Mouse (Mus musculus) heart, embryonic 12.5 days (tissue): ENCODE measurements around the gene Trim2. TPM values are rescaled to one million over a fixed set of nuclear protein-coding genes. Genes with fewer than 3 reads are reported as not detected.
A peak's percentile ranks its signal among the peaks of the same experiment; 100 is the strongest.

Experiments used
- ATAC-seq: fragments of 200-750 bp; cut with Nextera tagmentation; 2 replicates; pipeline ENCODE4 v1.8.0; 2017; ENCODE audit warnings: moderate TSS enrichment, moderate library complexity; ENCODE audit not compliant: insufficient number of reproducible peaks, low FRiP score
- H3K27ac ChIP-seq: fragments of 300-500 bp; sonication (generic); 2 replicates; pipeline ENCODE4 v1.5.1; 2016; ENCODE audit warnings: mild to moderate bottlenecking, moderate library complexity; ENCODE audit not compliant: poor library complexity, severe bottlenecking
- H3K27me3 ChIP-seq: fragments of 300-500 bp; sonication (generic); replicated peaks from 2 replicates; pipeline ENCODE4 v1.6.1; 2016; ENCODE audit warnings: mild to moderate bottlenecking, moderate library complexity
- H3K36me3 ChIP-seq: fragments of 300-500 bp; sonication (generic); 2 replicates; pipeline ENCODE4 v1.6.1; 2016; ENCODE audit warnings: mild to moderate bottlenecking, moderate library complexity
- H3K4me1 ChIP-seq: fragments of 300-500 bp; sonication (generic); replicated peaks from 2 replicates; pipeline ENCODE4 v1.6.1; 2016; ENCODE audit warnings: mild to moderate bottlenecking
- H3K4me2 ChIP-seq: fragments of 300-500 bp; sonication (generic); 2 replicates; pipeline ENCODE4 v1.6.1; 2016; ENCODE audit warnings: mild to moderate bottlenecking, moderate library complexity
- H3K4me3 ChIP-seq: fragments of 300-500 bp; sonication (generic); 2 replicates; pipeline ENCODE4 v1.5.1; 2016; ENCODE audit warnings: mild to moderate bottlenecking
- H3K9ac ChIP-seq: fragments of 300-500 bp; sonication (generic); 2 replicates; pipeline ENCODE4 v1.6.1; 2016; ENCODE audit warnings: mild to moderate bottlenecking, moderate library complexity
- H3K9me3 ChIP-seq: fragments of 300-500 bp; sonication (generic); replicated peaks from 2 replicates; pipeline ENCODE4 v1.6.1; 2016; ENCODE audit warnings: mild to moderate bottlenecking, moderate library complexity
- WGBS: fragments of 180-500 bp; shearing (Covaris S2); methylation state at CpG from one replicate; pipeline ENCODE4 v1.1.7; 2016; 5-methylcytosine and 5-hydroxymethylcytosine counted together
- polyA plus RNA-seq: library from polyadenylated mRNA; unstranded; fragments of >200 nt; fragmentation: Nextera tagmentation; extraction: Ambion mirVana; gene quantifications from 2 replicates; pipeline ENCODE4 v1.2.1, GENCODE M21; 2016

The Trim2 gene
- polyA plus RNA-seq, 1 experiment from 2014 or later = 9.0 TPM

DNA sequence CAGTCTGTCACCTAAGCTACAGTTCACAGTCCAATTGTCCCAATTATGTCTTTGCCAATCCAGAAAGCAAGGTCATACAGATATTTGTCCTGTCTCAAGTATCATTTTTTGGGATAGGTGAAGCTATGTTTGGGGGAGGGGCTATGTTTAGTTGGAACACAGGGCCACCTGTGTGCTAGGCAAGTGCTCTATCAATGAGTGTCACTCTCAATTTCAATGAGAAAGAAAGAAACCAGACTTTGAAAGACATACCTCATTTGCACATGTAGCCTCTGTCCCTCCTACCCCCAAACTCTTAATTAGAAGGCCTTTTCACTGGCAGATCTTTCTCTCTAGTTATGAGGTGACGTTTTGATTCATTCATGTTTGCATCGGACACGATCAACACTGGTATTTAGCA, 21.9 kb downstream of the Trim2 start:
- H3K9ac ChIP-seq = no peak overlapping the region
- H3K4me3 ChIP-seq = no peak overlapping the region
- no peak overlapping the region for H3K4me2 ChIP-seq
- H3K9me3 ChIP-seq = no peaks in the 10 kb centered on the region
- no peaks in the 10 kb centered on the region for H3K36me3 ChIP-seq
- peaks cover 16% of the 10 kb centered on the region for H3K27me3 ChIP-seq
- WGBS = 88% methylated on average over 3 of the region's 3 CpGs
- peaks cover 33% of the 10 kb centered on the region for H3K4me1 ChIP-seq
- no peak for ATAC-seq
- no peak overlapping the region for H3K27ac ChIP-seq

DNA sequence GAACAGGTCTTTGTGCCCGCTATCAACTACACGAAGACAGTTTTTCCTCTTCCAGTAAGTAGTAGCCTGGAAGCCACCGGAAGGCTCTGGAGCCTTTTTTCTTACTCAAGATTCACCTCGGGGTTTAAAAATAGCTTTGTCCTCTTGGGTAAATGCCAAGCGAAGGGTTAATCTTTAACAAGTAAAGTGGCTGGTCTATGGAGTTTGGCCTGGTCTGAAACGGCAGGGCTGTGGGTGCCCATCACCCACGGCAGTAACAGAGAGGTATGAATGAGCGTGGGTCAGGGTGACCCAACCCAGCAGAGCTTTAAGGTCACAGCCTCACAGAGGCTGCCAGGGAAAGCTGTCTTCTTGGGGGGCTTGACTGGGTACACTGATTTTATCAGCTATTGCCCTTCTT, 23.2 kb downstream of the Trim2 start:
- Histone ChIP-seq H3K9me3 (no peaks in the 10 kb centered on the region), H3K4me3 (no peak overlapping the region), H3K4me2 (no peak overlapping the region), H3K9ac (no peak overlapping the region), H3K4me1 (peaks cover 33% of the 10 kb centered on the region), H3K36me3 (no peaks in the 10 kb centered on the region), H3K27ac (no peak overlapping the region), H3K27me3 (peaks cover 16% of the 10 kb centered on the region)
- no peak for ATAC-seq
- WGBS = 41% methylated on average over 8 of the region's 8 CpGs

DNA sequence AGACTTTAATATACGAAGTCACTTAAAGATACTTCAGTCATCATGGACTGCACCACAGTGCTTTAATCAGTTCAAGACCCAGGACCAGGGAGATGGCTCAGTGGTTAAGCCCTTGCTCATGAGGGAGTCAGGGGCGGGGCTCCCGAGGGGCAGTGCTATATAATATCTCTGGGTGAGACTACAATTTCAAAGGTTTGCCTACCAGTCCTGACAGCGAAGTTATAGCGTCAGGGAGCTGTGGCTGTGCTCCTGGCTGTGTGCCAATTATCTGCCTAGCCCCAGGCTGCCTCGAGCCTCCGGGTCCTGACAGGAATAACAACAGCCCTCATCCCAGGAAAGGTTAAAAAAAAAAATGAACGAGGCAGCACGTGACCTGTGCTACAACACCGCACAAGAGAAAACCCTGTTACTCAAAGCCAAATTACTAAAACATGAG, 24.7 kb downstream of the Trim2 start:
- ATAC-seq = peak; percentile 54
- H3K27me3 ChIP-seq = peaks cover 12% of the 10 kb centered on the region
- H3K9ac ChIP-seq = no peak overlapping the region

DNA sequence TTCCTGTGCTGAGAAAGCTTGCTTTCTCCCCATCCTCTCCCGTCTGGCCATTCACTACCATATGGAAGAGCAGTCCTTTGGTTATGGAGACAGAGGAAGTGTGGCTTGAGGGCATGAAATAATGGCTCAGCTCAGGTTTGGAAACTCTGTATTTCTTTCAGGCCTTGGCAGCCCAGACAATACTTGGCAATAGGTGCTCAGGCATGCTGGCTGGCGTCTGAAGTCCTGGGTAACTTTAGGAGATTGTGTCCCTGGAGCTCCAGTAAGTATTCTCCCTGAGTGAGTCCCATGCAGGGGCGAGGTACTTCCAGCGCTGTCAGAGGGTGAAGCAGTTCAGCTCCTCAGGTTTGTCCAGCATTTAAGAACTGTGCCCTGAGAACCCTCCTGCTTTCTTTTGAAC, 27.9 kb downstream of the Trim2 start:
- 72% methylated on average over 4 of the region's 4 CpGs for WGBS
- H3K4me3 ChIP-seq = no peak overlapping the region
- H3K9me3 ChIP-seq = no peaks in the 10 kb centered on the region
- no peaks in the 10 kb centered on the region for H3K27me3 ChIP-seq
- no peaks in the 10 kb centered on the region for H3K36me3 ChIP-seq
- H3K9ac ChIP-seq = no peak overlapping the region
- H3K27ac ChIP-seq = no peak overlapping the region
- no peak overlapping the region for H3K4me2 ChIP-seq
- ATAC-seq = no peak
- peaks cover 38% of the 10 kb centered on the region for H3K4me1 ChIP-seq

More for the DNA sequence above, 24.7 kb downstream of the Trim2 start:
- H3K27ac ChIP-seq = 0 out of 2 replicates have a peak overlapping the region, but pooled peaks have one; percentile 32
- H3K36me3 ChIP-seq = no peaks in the 10 kb centered on the region
- H3K9me3 ChIP-seq = no peaks in the 10 kb centered on the region
- H3K4me2 ChIP-seq = peak overlapping the region; percentile 26; the same call in 1 of the 2 replicates
- peaks cover 33% of the 10 kb centered on the region for H3K4me1 ChIP-seq
- WGBS = 30% methylated on average over 10 of the region's 10 CpGs
- H3K4me3 ChIP-seq = no peak overlapping the region

- H3K9ac ChIP-seq = no peak overlapping the region
- WGBS = 55% methylated on average over 4 of the region's 4 CpGs
Observed at GRCm38 (mm10) chr3:84275124-84275523, 31.6 kb downstream of the Trim2 start.

GRCm38 (mm10) chr3:84272293-84273015, 34.2 kb downstream of the Trim2 start:
- no peak overlapping the region for H3K4me3 ChIP-seq
- H3K27me3 ChIP-seq = peaks cover 11% of the 10 kb centered on the region
- no peak for ATAC-seq
- WGBS = 89% methylated on average over 10 of the region's 10 CpGs
- H3K4me1 ChIP-seq = peaks cover 29% of the 10 kb centered on the region
- no peak overlapping the region for H3K27ac ChIP-seq
- no peaks in the 10 kb centered on the region for H3K36me3 ChIP-seq
- no peak overlapping the region for H3K9ac ChIP-seq
- H3K4me2 ChIP-seq = no peak overlapping the region
- H3K9me3 ChIP-seq = no peaks in the 10 kb centered on the region

More at GRCm38 (mm10) chr3:84275124-84275523, 31.6 kb downstream of the Trim2 start:
- Histone ChIP-seq H3K4me3 (no peak overlapping the region), H3K4me1 (peaks cover 23% of the 10 kb centered on the region), H3K27me3 (no peaks in the 10 kb centered on the region), H3K36me3 (no peaks in the 10 kb centered on the region), H3K9me3 (no peaks in the 10 kb centered on the region), H3K4me2 (0 out of 2 replicates have a peak overlapping the region, but pooled peaks have one; percentile 5), H3K27ac (peak overlapping the region; percentile 6; the same call in 1 of the 2 replicates)
- ATAC-seq = no peak

GRCm38 (mm10) chr3:84271794-84272193, 34.9 kb downstream of the Trim2 start:
- ATAC-seq = no peak
- 85% methylated on average over 10 of the region's 10 CpGs for WGBS
- Histone ChIP-seq H3K4me2 (no peak overlapping the region), H3K4me3 (no peak overlapping the region), H3K4me1 (peaks cover 29% of the 10 kb centered on the region), H3K27ac (no peak overlapping the region), H3K27me3 (peaks cover 11% of the 10 kb centered on the region), H3K9me3 (no peaks in the 10 kb centered on the region), H3K9ac (no peak overlapping the region), H3K36me3 (no peaks in the 10 kb centered on the region)

GRCm38 (mm10) chr3:84271058-84271457, 35.6 kb downstream of the Trim2 start:
- H3K27ac ChIP-seq = no peak overlapping the region
- H3K4me2 ChIP-seq = no peak overlapping the region
- no peak overlapping the region for H3K9ac ChIP-seq
- H3K27me3 ChIP-seq = peaks cover 18% of the 10 kb centered on the region
- no peak overlapping the region for H3K4me3 ChIP-seq
- ATAC-seq = no peak
- no peaks in the 10 kb centered on the region for H3K9me3 ChIP-seq
- H3K36me3 ChIP-seq = no peaks in the 10 kb centered on the region
- WGBS = 36% methylated on average over 6 of the region's 6 CpGs
- peaks cover 29% of the 10 kb centered on the region for H3K4me1 ChIP-seq

DNA sequence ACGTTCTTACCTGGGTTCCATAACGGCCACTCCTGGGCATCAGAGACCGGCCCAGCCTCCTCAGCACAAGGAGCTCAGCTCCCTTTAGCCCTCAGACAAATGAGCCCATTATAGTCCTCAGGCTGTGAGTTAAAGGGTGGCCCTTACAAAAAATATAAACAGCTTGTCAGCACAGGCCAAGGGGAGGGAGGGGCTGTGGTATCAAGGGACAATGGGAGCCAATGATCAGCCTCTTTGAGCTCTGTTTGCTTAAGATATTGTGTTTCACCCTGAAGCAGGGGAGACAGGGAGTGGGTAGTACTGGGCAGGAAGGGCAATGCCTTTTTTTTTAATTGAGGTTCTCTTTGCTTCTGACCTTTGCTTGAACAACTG, 36.1 kb downstream of the Trim2 start:
- peak overlapping the region; percentile 54 for H3K4me2 ChIP-seq
- H3K4me3 ChIP-seq = no peak overlapping the region; the same call in 1 of the 2 replicates
- 20% methylated on average over 3 of the region's 3 CpGs for WGBS

DNA sequence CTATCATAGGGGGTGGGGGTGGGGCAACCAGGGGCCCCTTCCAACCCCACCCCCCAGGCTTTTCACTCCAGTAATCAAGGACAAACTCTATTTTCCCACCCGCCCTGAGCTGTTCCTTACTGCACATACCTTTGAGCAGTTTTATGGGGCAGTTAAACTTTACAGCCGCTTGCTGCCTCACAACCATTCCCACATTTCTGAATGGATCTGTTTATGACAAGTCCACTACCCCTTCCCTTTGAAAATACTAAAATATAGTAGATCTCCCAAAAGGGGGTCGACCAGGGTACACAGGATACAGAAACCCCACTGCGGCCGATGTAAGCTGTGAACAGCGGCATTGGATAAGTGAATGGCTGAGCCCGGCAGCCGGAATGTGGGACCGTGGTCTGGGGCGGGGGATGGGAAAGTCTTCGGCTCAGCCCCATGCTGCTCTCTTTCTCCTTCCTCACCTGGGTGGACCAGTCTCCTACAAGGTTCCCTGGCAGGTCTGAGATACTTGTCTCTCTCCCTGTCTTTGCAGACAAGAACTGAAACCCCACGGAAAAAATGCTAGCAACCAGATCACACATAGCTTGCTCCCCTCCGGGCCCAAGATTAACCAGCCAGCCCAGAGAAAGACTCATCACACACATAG, 36.6 kb downstream of the Trim2 start:
- peak overlapping the region; percentile 13; the same call in 1 of the 2 replicates for H3K4me3 ChIP-seq
- H3K27ac ChIP-seq = no peak overlapping the region
- no peak overlapping the region; the same call in 1 of the 2 replicates for H3K9ac ChIP-seq
- peaks cover 26% of the 10 kb centered on the region for H3K27me3 ChIP-seq
- peaks cover 26% of the 10 kb centered on the region for H3K4me1 ChIP-seq
- no peaks in the 10 kb centered on the region for H3K36me3 ChIP-seq
- peak; percentile 53; the same call in 1 of the 2 replicates for ATAC-seq
- H3K4me2 ChIP-seq = peak overlapping the region; percentile 54
- 18% methylated on average over 13 of the region's 13 CpGs for WGBS
- H3K9me3 ChIP-seq = no peaks in the 10 kb centered on the region

More for the DNA sequence above, 36.1 kb downstream of the Trim2 start:
- Histone ChIP-seq H3K9ac (no peak overlapping the region), H3K36me3 (no peaks in the 10 kb centered on the region), H3K9me3 (no peaks in the 10 kb centered on the region), H3K27me3 (peaks cover 21% of the 10 kb centered on the region), H3K27ac (no peak overlapping the region), H3K4me1 (peaks cover 28% of the 10 kb centered on the region)
- ATAC-seq = peak; percentile 48; the same call in 1 of the 2 replicates

DNA sequence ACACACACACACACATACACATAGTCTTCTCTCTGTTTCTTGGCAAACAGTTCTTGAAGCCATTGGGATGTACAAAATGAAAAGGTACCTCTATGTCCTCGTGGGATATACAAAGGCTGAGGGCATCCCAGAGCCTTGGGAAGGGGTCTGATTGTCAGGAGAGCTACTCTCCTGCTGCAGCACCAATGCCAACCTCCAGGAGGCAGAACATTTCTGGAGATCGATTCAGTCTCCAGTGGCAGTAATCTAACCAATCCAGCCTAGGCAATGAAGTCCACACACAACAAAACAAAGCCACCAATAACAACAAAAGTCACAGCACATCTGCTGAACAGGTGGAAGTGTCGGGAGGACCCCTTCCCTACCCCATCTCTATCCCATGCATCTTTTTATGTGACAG, 38.2 kb downstream of the Trim2 start:
- 52% methylated on average over 3 of the region's 3 CpGs for WGBS
- Histone ChIP-seq H3K36me3 (no peaks in the 10 kb centered on the region), H3K9ac (no peak overlapping the region), H3K9me3 (no peaks in the 10 kb centered on the region), H3K4me3 (no peak overlapping the region), H3K4me1 (peaks cover 19% of the 10 kb centered on the region), H3K27me3 (peaks cover 30% of the 10 kb centered on the region), H3K27ac (no peak overlapping the region), H3K4me2 (no peak overlapping the region)
- no peak for ATAC-seq
